Mouse (Mus musculus) lung, embryonic 15.5 days (tissue): ENCODE measurements around the gene C130079G13Rik. TPM values are rescaled to one million over a fixed set of nuclear protein-coding genes. Genes with fewer than 3 reads are reported as not detected.
"Not testable (repeated sequence)": the region's sequence is repeated elsewhere in the genome, so short reads cannot be mapped to it uniquely, and the experiment has no call there.

Experiments
- ATAC-seq: fragments of 200-750 bp; cut with Nextera tagmentation; 2 replicates; pipeline ENCODE4 v1.8.0; 2017; ENCODE audit warnings: moderate number of reproducible peaks, borderline replicate concordance; ENCODE audit not compliant: low FRiP score, low TSS enrichment; ENCODE audit errors: extremely low read depth
- H3K27ac ChIP-seq: fragments of 300-500 bp; sonication (generic); 2 replicates; pipeline ENCODE4 v1.5.1; 2015; ENCODE audit warnings: moderate library complexity, mild to moderate bottlenecking, inconsistent platforms
- H3K27me3 ChIP-seq: fragments of 300-500 bp; sonication (generic); 2 replicates; pipeline ENCODE4 v1.6.1; 2015; ENCODE audit warnings: inconsistent platforms
- H3K36me3 ChIP-seq: fragments of 300-500 bp; sonication (generic); 2 replicates; pipeline ENCODE4 v1.6.1; 2015; ENCODE audit warnings: inconsistent platforms
- H3K4me1 ChIP-seq: fragments of 300-500 bp; sonication (generic); 2 replicates; pipeline ENCODE4 v1.6.1; 2015; ENCODE audit warnings: inconsistent platforms
- H3K4me2 ChIP-seq: fragments of 300-500 bp; sonication (generic); 2 replicates; pipeline ENCODE4 v1.6.1; 2015; ENCODE audit warnings: inconsistent platforms, mild to moderate bottlenecking, moderate library complexity
- H3K4me3 ChIP-seq: fragments of 300-500 bp; sonication (generic); 2 replicates; pipeline ENCODE4 v1.5.1; 2015; ENCODE audit warnings: mild to moderate bottlenecking, inconsistent platforms
- H3K9ac ChIP-seq: fragments of 300-500 bp; sonication (generic); 2 replicates; pipeline ENCODE4 v1.6.1; 2015; ENCODE audit warnings: inconsistent platforms
- H3K9me3 ChIP-seq: fragments of 300-500 bp; sonication (generic); 2 replicates; pipeline ENCODE4 v1.6.1; 2016; ENCODE audit warnings: inconsistent platforms
- WGBS: fragments of 180-500 bp; shearing (Covaris S2); methylation state at CpG from one replicate; pipeline ENCODE4 v1.1.7; 2015; 5-methylcytosine and 5-hydroxymethylcytosine counted together
- polyA plus RNA-seq: library from polyadenylated mRNA; unstranded; fragments of >200 nt; fragmentation: Nextera tagmentation; extraction: Ambion mirVana; gene quantifications from 2 replicates; pipeline ENCODE4 v1.2.1, GENCODE M21; 2015

Gene C130079G13Rik
- not detected in 2 replicates for polyA plus RNA-seq

DNA sequence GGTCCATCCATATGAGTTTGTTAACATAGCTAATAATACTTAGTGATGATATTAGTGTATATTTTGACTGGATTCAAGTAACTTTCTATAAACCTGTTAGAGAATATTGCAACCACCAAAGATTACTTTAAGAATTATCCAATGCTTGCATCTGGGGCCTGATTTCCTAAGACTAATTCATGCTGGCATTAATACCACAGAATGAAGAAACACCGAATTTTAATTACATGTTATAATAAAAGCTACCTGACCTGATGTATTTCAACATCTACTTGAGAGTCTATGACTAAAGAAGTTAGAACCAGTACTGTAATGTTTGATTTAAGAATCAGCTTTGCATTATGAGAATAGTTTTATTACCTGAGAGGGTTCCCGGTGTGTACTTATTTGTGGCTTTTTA, at the start of gene C130079G13Rik:
TSS of gene C130079G13Rik (plus strand) at position 301 of the 400 bp plus-strand sequence.
- no peak for ATAC-seq
- 90% methylated on average over 2 of the region's 2 CpGs for WGBS
- H3K9ac ChIP-seq = no peak within 1 kb of the TSS

DNA sequence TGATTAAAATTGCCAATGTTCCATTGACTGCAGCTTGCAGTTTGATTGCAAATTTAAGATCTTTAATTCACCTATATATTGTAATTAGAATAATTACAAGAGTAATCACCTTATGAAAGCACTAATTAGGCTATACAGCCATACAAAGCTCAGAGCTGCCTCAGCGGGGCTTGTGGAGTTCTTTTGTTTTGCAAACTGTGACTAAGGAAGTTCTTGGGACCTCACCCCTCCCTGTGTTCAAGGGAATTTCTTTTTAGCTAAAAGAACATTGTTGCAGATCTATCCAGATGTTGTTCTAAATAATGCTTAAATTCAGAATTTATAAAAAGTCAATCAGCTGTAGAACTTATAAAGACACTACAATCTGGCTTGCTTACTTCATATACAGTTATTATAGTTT, 47.4 kb upstream of the C130079G13Rik start:
- ATAC-seq, H3K9ac ChIP-seq: not testable (repeated sequence)
- WGBS = 65% methylated on average over 1 of the region's 1 CpGs

More for the DNA sequence above, at the start of gene C130079G13Rik:
- Histone ChIP-seq H3K4me3 (no peak within 1 kb of the TSS), H3K4me2 (no peak within 1 kb of the TSS), H3K36me3 (no peaks in the 10 kb centered on the region), H3K27ac (no peak within 1 kb of the TSS), H3K27me3 (no peaks in the 10 kb centered on the region), H3K4me1 (no peaks in the 10 kb centered on the region), H3K9me3 (no peaks in the 10 kb centered on the region)

DNA sequence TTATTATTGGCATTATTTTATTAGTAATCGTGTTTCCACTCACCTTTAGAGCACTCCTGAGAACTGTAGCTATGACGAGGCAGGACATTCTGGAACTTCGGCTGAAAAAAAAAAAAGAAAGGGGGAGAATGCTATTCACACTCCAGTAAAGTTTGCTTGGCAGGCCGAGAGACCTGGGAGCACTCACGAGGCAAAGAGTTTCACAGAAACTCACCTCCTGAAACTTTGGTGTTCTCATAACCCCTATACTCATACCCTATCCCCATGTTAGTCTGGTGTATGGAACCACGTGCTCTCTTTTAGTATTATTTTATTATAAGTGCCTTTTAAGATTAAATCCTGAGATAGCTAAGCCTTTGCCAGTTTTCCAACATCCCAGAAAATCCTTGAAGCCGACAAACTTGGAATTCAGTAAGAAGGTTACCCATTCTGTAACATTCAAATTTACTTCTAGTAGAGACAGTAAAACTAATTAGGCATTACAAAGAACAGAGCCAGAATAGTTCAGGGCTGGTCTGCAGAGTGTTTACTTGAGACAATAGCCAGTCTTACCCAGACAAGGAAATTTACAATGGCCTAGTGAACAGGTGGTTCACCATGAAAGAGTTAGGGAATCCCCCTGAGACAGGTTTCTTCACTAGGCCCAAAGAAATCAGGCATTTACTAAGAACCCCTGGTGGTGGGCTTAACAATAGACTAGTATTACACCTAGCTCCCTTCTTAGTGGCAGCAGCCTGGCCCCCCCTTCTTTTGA, 45.0 kb upstream of the C130079G13Rik start:
- not testable (repeated sequence) for H3K4me2 ChIP-seq, H3K36me3 ChIP-seq, H3K4me1 ChIP-seq, H3K9me3 ChIP-seq, H3K27me3 ChIP-seq, H3K9ac ChIP-seq, H3K4me3 ChIP-seq, H3K27ac ChIP-seq, ATAC-seq
- WGBS = 76% methylated on average over 7 of the region's 7 CpGs

More for the DNA sequence above, 47.4 kb upstream of the C130079G13Rik start:
- not testable (repeated sequence) for H3K9me3 ChIP-seq, H3K4me2 ChIP-seq, H3K27ac ChIP-seq, H3K27me3 ChIP-seq, H3K4me3 ChIP-seq, H3K4me1 ChIP-seq, H3K36me3 ChIP-seq

DNA sequence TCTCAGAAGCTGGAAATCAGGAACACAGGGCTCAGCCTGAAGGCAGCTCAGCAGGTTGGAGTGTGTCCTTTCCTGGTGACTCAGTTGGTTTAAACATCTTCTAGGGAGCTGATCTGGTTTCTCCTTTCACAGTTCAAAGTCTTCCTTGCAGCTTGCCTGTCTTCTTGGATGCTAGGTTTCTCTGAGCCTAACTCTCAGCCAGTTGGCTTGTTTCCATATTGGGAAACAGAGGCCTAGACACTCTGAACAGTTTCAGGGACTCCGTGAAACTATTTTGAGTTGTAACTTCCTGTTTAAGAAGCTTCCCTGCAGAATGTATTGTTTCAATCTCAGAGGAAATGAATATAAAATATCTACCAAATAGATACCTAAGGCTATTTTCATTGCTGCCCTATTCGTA, 31.7 kb upstream of the C130079G13Rik start:
- H3K36me3 ChIP-seq = no peaks in the 10 kb centered on the region
- no peak overlapping the region for H3K4me2 ChIP-seq
- ATAC-seq = no peak
- H3K9ac ChIP-seq = no peak overlapping the region
- H3K9me3 ChIP-seq = no peaks in the 10 kb centered on the region
- WGBS = 54% methylated on average over 2 of the region's 2 CpGs
- no peak overlapping the region for H3K4me3 ChIP-seq
- H3K27ac ChIP-seq = no peak overlapping the region
- H3K27me3 ChIP-seq = no peaks in the 10 kb centered on the region
- no peaks in the 10 kb centered on the region for H3K4me1 ChIP-seq

DNA sequence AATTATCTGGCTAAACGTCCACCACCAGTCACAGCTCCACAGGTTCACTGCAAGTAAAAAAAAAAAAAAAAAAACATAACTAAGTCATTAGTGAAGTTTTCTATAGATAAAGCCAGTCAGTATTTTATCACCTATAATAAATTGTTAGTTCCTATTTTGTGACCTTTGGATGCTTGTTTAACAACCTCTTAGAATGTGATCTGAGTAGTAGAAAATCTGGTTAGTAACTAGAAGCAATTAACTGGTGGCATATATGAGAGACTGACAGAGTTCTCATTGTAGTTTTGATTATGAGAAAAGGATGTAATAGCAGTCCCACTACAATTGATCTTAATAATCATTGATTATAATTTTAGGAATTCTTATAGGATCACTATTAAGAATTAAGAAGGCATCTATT, 9.6 kb downstream of the C130079G13Rik start:
- Histone ChIP-seq H3K9ac (no peak overlapping the region), H3K4me1 (no peaks in the 10 kb centered on the region), H3K36me3 (no peaks in the 10 kb centered on the region), H3K27ac (no peak overlapping the region), H3K9me3 (no peaks in the 10 kb centered on the region), H3K4me2 (no peak overlapping the region), H3K4me3 (no peak overlapping the region), H3K27me3 (no peaks in the 10 kb centered on the region)
- ATAC-seq = no peak
- 66% methylated on average over 1 of the region's 1 CpGs for WGBS

DNA sequence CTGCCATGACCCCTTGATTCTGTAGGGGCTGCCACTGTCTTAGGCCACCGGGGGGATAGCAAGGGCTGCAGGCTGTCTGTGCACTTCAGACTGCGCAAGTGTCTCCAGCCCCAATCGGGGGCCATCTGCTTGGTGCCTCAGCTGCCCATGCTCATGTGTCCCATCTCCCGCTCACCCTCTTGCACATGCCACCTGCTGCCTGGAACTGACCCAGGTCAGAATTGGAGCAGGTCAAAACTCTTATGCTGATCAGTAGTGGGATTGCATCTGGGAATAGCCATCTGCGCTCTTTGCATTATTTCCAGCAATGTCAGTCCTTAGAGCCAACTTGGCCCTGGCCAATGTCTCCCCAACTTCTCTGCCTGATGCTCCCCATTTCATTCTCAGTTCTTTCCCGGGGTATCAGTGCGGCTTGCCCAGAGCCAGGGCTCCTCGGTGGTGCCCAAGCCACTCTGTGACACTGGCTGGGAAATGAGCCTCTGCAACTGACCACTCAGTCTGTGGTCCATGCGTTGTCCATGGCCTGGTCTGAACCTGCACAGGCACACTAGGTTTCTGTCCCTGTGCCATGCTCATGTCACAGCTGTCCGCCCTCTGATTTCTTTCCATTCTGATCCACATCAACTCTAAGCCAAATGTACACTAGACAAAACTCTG, 22.4 kb downstream of the C130079G13Rik start:
- Histone ChIP-seq H3K4me1 (no peaks in the 10 kb centered on the region), H3K27me3 (no peaks in the 10 kb centered on the region), H3K9me3 (no peaks in the 10 kb centered on the region), H3K9ac (no peak overlapping the region), H3K27ac (no peak overlapping the region), H3K4me3 (no peak overlapping the region), H3K4me2 (no peak overlapping the region), H3K36me3 (no peaks in the 10 kb centered on the region)
- no peak for ATAC-seq
- WGBS = 87% methylated on average over 10 of the region's 10 CpGs

DNA sequence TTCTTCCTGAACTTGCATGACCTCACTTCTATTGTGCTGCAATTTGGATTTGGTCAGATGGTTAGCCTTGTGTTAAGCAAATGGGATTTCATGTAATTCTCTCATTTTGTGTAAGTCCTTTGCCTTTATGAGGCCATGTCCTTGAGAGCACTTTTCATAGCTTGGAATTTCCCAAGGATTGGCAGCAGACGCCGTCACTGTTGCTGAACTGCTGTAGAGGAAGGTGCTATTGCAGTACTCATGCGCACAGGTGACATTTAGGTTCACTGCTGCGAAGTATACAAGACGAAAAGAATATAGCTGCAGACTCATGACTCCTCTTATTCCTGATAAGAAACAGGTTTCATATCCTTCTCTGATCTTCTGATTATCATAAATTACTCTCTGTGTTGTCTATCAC, 45.9 kb downstream of the C130079G13Rik start:
- no peak for ATAC-seq
- no peak overlapping the region for H3K27ac ChIP-seq
- WGBS = 82% methylated on average over 5 of the region's 5 CpGs

DNA sequence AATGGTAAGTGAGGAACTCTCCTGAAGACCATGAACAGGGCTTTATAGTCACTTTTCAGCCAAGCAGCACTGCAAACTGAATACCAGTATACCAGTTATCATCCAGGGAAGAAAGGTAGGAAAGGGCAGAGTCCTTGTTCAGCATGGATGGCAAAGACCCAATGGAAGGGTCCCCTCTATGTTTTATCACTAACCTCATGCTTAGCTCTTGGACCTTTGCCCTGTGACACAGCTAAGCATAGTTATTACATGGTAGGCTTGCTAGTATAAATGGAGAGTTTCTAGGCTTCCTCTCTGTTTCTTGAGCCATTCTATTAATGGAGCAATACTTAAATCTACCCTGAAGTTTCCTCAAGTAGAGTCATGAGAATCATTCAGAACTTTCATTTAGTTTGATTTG, 49.6 kb downstream of the C130079G13Rik start:
- H3K9ac ChIP-seq = no peak overlapping the region
- no peak overlapping the region for H3K4me2 ChIP-seq
- H3K9me3 ChIP-seq = no peaks in the 10 kb centered on the region
- no peak overlapping the region for H3K27ac ChIP-seq
- no peak overlapping the region for H3K4me3 ChIP-seq
- no peaks in the 10 kb centered on the region for H3K36me3 ChIP-seq
- H3K4me1 ChIP-seq = no peaks in the 10 kb centered on the region
- ATAC-seq = no peak
- H3K27me3 ChIP-seq = no peaks in the 10 kb centered on the region

More for the DNA sequence above, 45.9 kb downstream of the C130079G13Rik start:
- H3K4me2 ChIP-seq = no peak overlapping the region
- no peak overlapping the region for H3K9ac ChIP-seq
- no peaks in the 10 kb centered on the region for H3K36me3 ChIP-seq
- no peak overlapping the region for H3K4me3 ChIP-seq
- H3K4me1 ChIP-seq = no peaks in the 10 kb centered on the region
- no peaks in the 10 kb centered on the region for H3K27me3 ChIP-seq
- no peaks in the 10 kb centered on the region for H3K9me3 ChIP-seq

Other genes starting within 250 kb of the C130079G13Rik start
- gene Gm5538, start 195.4 kb upstream of the C130079G13Rik start, polyA plus RNA-seq = not detected in 2 replicates
- not detected in 2 replicates for gene Gm8298, start 64.2 kb upstream of the C130079G13Rik start, polyA plus RNA-seq
- gene Aadacl2, start 81.5 kb downstream of the C130079G13Rik start, polyA plus RNA-seq = not detected in 2 replicates
- 0.62 and 2.3 TPM in 2 replicates for gene Aadac, start 100.5 kb downstream of the C130079G13Rik start, polyA plus RNA-seq
- gene Sucnr1, start 156.7 kb downstream of the C130079G13Rik start, polyA plus RNA-seq = 0.16 TPM in 1 of 2 replicates, not detected in the other